In the genomic region with DNA sequence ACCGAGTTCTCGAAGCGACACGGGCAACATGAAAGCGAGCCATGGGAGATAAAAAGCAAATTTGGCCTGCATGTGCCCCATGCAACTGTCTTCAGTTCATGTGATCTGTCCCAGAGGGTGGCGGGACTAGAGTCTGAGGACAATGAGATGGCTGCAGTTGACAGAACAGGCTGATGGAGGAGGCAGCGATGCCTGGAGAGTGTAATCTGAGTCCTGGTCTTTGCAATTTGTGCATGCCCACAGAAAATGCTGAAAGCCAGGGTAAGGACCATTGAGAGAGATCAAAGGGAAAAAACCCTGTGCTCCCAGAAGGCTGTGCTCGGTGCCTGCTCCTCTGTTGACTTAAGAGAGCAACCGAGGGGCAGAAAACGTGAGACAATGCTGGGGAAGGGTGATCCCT, we compare ENCODE assay signal across 20 mouse cellular contexts.
DNase-seq lines count a peak whose midpoint lies in the region; ATAC-seq lines count a peak whose summit lies in the region.
"Had no signal": no experiment of that assay in that cellular context is flagged by ENCODE, and none has a peak within 500 bp of the region (broad histone marks: within the 10 kb centered on the region; RNA-seq: fewer than 3 reads in every experiment).

No protein-coding gene starts in this region.

- ATAC-seq in kidney, embryonic 15.5 days (replicated peaks; ENCODE audit: low FRiP score), result peak; percentile 92
- peak; percentile 11; the same call in 1 of the 2 replicates for ATAC-seq in midbrain, embryonic 14.5 days (ENCODE audit: low FRiP score, low TSS enrichment)
- ATAC-seq: hindbrain, postnatal 0 days; intestine, postnatal 0 days had no signal

- peaks cover 15% of the 10 kb centered on the region for H3K4me1 ChIP-seq in kidney, embryonic 15.5 days
- peaks cover 3% of the 10 kb centered on the region; the same call in 1 of the 2 replicates for H3K4me1 ChIP-seq in embryonic facial prominence, embryonic 10.5 days
- no peaks in the 10 kb centered on the region for H3K4me1 ChIP-seq in midbrain, embryonic 14.5 days (ENCODE audit: control insufficient read depth, insufficient read depth, low read length)
- H3K4me1 ChIP-seq: heart, embryonic 12.5 days; limb, embryonic 13.5 days; liver, embryonic 13.5 days had no signal

- WGBS in kidney, embryonic 15.5 days, result 32% methylated on average over 10 of the region's 10 CpGs
- WGBS in embryonic facial prominence, embryonic 10.5 days, result 55% methylated on average over 10 of the region's 10 CpGs
- 28% methylated on average over 10 of the region's 10 CpGs for WGBS in midbrain, embryonic 14.5 days

- no peak overlapping the region for H3K4me3 ChIP-seq in kidney, embryonic 15.5 days (replicated peaks)
- H3K4me3 ChIP-seq in embryonic facial prominence, embryonic 10.5 days, result no peak overlapping the region
- H3K4me3 ChIP-seq in midbrain, embryonic 14.5 days (replicated peaks; ENCODE audit: low read depth, low read length), result no peak overlapping the region
- H3K4me3 ChIP-seq: erythroblast, embryonic 14.5 days; heart, embryonic 12.5 days; limb, embryonic 13.5 days; liver, embryonic 13.5 days had no signal

- DNase-seq in kidney, adult 8-10 months, result no peak
- DNase-seq in embryo, embryonic 10.5 days (ENCODE audit: low spot score), result peak; percentile 34
- peak; percentile 19 for DNase-seq in embryonic facial prominence, embryonic 10.5 days (ENCODE audit: low spot score)
- DNase-seq in midbrain, embryonic 14.5 days, result peak; percentile 30
- DNase-seq in yolk sac, embryonic 10.5 days (ENCODE audit: low spot score), result no peak
- no peak for DNase-seq in cerebellum, postnatal 4 days (ENCODE audit: low spot score in 2 of 2)
- DNase-seq: adrenal gland, adult 2 months; cerebellum, adult 9-10 months; heart, postnatal 14 days; liver, embryonic 13.5 days; lung, embryonic 14.5 days; lung, postnatal 4 days; retina, postnatal 1 day had no signal

- no peak overlapping the region for H3K9ac ChIP-seq in kidney, embryonic 15.5 days
- H3K9ac ChIP-seq in midbrain, embryonic 14.5 days (replicated peaks; ENCODE audit: low read length), result no peak overlapping the region
- H3K9ac ChIP-seq: heart, embryonic 12.5 days; limb, embryonic 13.5 days; liver, embryonic 13.5 days; lung, embryonic 14.5 days had no signal

- peak overlapping the region; percentile 82 for H3K27ac ChIP-seq in kidney, embryonic 15.5 days
- no peak overlapping the region for H3K27ac ChIP-seq in embryonic facial prominence, embryonic 10.5 days (replicated peaks)
- H3K27ac ChIP-seq in midbrain, embryonic 14.5 days (replicated peaks; ENCODE audit: low read depth, low read length), result no peak overlapping the region
- H3K27ac ChIP-seq: hindbrain, postnatal 0 days; limb, embryonic 13.5 days; liver, embryonic 13.5 days; stomach, postnatal 0 days had no signal

- H3K4me2 ChIP-seq in kidney, embryonic 15.5 days, result peak overlapping the region; percentile 0; the same call in 1 of the 2 replicates
- no peak overlapping the region for H3K4me2 ChIP-seq in midbrain, embryonic 14.5 days (ENCODE audit: low read length)
- H3K4me2 ChIP-seq: heart, embryonic 12.5 days; limb, embryonic 13.5 days; liver, embryonic 13.5 days; lung, embryonic 14.5 days had no signal

- no peaks in the 10 kb centered on the region for H3K36me3 ChIP-seq in kidney, embryonic 15.5 days
- no peaks in the 10 kb centered on the region for H3K36me3 ChIP-seq in embryonic facial prominence, embryonic 10.5 days (replicated peaks)
- no peaks in the 10 kb centered on the region for H3K36me3 ChIP-seq in midbrain, embryonic 14.5 days (ENCODE audit: control insufficient read depth, insufficient read depth, low read length)
- H3K36me3 ChIP-seq: heart, embryonic 12.5 days; limb, embryonic 13.5 days; liver, embryonic 13.5 days had no signal

- H3K9me3 ChIP-seq in kidney, embryonic 15.5 days (replicated peaks), result no peaks in the 10 kb centered on the region
- no peaks in the 10 kb centered on the region for H3K9me3 ChIP-seq in embryonic facial prominence, embryonic 10.5 days
- no peaks in the 10 kb centered on the region for H3K9me3 ChIP-seq in midbrain, embryonic 14.5 days (ENCODE audit: control insufficient read depth, low read length)
- H3K9me3 ChIP-seq: heart, embryonic 12.5 days; limb, embryonic 13.5 days; liver, embryonic 13.5 days had no signal

- H3K27me3 ChIP-seq in kidney, embryonic 15.5 days, result no peaks in the 10 kb centered on the region
- no peaks in the 10 kb centered on the region for H3K27me3 ChIP-seq in embryonic facial prominence, embryonic 10.5 days (replicated peaks; ENCODE audit: low read depth, poor library complexity, severe bottlenecking)
- no peaks in the 10 kb centered on the region for H3K27me3 ChIP-seq in midbrain, embryonic 14.5 days (ENCODE audit: control insufficient read depth, insufficient read depth, low read length)
- H3K27me3 ChIP-seq: heart, embryonic 12.5 days; limb, embryonic 13.5 days; liver, embryonic 13.5 days had no signal

Comparison
In these comparisons a context has a peak if more than half of its experiments do, and no peak if none do; other contexts are left out.
1. DNase-seq: peak in embryo, embryonic 10.5 days (single experiment), embryonic facial prominence, embryonic 10.5 days (single experiment) and midbrain, embryonic 14.5 days (single experiment); none in kidney, adult 8-10 months (0 of 2), yolk sac, embryonic 10.5 days (single experiment) and cerebellum, postnatal 4 days (0 of 2).